Mouse (Mus musculus) left cerebral cortex, postnatal 36 days (tissue): ENCODE results near the gene 1700022I11Rik. TPM values are rescaled to one million over a fixed set of nuclear protein-coding genes. Genes with fewer than 3 reads are reported as not detected.

Experiments used
- DNase-seq, 2 experiments: peaks; one replicate each; pipeline ENCODE4 v3.0.0; 2021 to 2022; ENCODE audit warnings: low spot score in 2 of 2, mixed read lengths in 1 of 2
- intact Hi-C: fragments of 180-260 bp; cut with DNase I; formaldehyde crosslinking; loops from one replicate; pipeline ENCODE4 v1.15.1; 2025
- total RNA-seq, 2 experiments: library from RNA; stranded (reverse); gene quantifications; 2 replicates each; pipeline ENCODE4 v1.2.3; 2021

1700022I11Rik gene
- total RNA-seq, 2 experiments from 2014 or later, result not detected

DNA sequence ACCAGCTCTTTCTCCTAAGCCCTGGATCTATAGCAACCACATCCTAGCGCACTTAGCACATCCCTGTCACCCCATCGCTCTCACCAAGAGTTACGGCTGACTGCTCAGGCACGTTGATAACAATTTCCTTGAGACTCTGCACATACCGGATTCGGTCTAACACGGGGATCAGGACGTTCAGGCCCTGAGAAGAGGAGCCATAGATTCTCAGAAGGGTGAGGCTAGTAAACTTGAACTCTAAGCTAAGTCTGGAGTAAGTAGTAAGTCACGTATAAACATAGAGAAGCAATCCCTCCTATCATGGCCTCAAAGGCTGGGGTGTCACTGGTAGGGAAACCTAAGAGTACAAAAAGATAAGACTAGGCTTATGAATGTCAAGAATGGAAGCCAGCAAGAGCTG is 60.9 kb downstream of the 1700022I11Rik start:
- DNase-seq, result no peak
- intact Hi-C loops, result loop anchor here (10.0 kb wide), 1 partner anchor 534 kb away; the partner anchor contains the start of genes Creb3 and Tln1

DNA sequence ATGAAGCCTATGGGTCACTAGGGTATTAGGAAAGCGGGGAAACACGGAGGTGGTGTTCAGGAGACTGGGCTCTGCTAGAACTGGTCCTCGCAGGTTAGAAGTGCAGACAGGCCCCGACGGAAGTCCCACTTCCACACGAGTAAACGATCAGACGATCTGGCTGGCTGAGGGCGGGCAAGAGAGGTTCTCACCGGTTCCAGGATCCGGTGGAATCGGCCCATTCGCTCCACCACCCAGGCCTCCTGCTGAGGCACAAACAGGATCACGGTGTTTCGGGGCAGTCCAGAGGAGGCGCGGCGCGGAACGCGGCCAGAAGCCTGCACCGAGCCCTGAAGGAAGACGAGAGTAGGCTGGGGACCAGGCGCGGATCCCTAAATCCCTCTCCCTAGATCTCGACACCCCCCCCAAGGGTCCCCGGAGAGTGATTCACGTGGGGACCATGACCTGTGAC is 61.4 kb downstream of the 1700022I11Rik start:
- no peak for DNase-seq
- intact Hi-C loops, result loop anchor here (10.0 kb wide), 1 partner anchor 534 kb away; the partner anchor contains the start of genes Creb3 and Tln1

- peak; percentile 91 to 92 for DNase-seq
- intact Hi-C loops, result loop anchor here (10.0 kb wide), 1 partner anchor 533 kb away; the partner anchor contains the start of genes Creb3 and Tln1
Measured at GRCm38 (mm10) chr4:43031237-43031995, 62.0 kb downstream of the 1700022I11Rik start, which contains the start of gene Stoml2. TSS of gene Stoml2 (minus strand) at chr4:43031710.

DNA sequence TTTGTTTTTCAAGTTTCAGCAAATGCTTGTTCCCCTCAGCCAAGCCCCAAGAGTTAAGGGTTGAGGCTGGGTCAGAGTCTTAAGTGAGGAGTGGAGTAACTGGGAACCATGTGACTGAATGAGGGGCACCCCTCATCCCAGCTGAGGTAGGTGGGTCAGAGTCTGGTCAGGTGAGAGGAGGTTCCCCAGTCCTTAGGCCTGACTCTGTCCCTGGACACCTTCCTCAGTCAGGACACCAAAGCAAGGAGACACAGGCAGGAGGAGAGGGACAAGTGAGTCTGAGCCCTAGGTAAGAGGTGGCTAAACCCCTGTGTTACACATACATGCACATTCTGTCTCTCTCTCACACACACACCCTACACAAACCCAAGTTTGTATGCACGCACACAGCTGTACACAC is 63.1 kb downstream of the 1700022I11Rik start:
- DNase-seq, result no peak
- intact Hi-C loops, result loop anchor here (10.0 kb wide), 1 partner anchor 532 kb away; the partner anchor contains the start of genes Creb3 and Tln1

Other genes with a start within 250 kb of the 1700022I11Rik start
- gene 4930578G10Rik, start 234.1 kb upstream of the 1700022I11Rik start, total RNA-seq, result 1 to 10 TPM; 3.1 to 4.0 TPM
- gene Ccl19, start 213.0 kb upstream of the 1700022I11Rik start, total RNA-seq, result 1 to 10 TPM in 1 of 2 experiments, under 1 TPM in 1; 0.82 to 1.0 TPM
- under 1 TPM in 1 of 2 experiments, not detected in 1; 0.52 TPM for gene Ccl21a, start 195.6 kb upstream of the 1700022I11Rik start, total RNA-seq
- under 1 TPM; 0.20 to 0.22 TPM for gene Fam205a1, start 115.7 kb upstream of the 1700022I11Rik start, total RNA-seq
- 1 to 10 TPM; 2.6 TPM for gene Gm12394, start 112.8 kb upstream of the 1700022I11Rik start, total RNA-seq
- gene Fam205c, start 95.4 kb upstream of the 1700022I11Rik start, total RNA-seq, result 1 to 10 TPM; 1.2 to 2.0 TPM
- 100 to 1,000 TPM; 333 to 352 TPM for gene Phf24, start 52.9 kb upstream of the 1700022I11Rik start, total RNA-seq
- gene Dnajb5, start 19.8 kb upstream of the 1700022I11Rik start, total RNA-seq, result 100 to 1,000 TPM; 197 to 202 TPM
- gene Vcp, start 30.9 kb downstream of the 1700022I11Rik start, total RNA-seq, result 100 to 1,000 TPM; 181 to 194 TPM
- gene Fancg, start 40.9 kb downstream of the 1700022I11Rik start, total RNA-seq, result 10 to 100 TPM in 1 of 2 experiments, 1 to 10 TPM in 1; 8.5 to 12.5 TPM
- 10 to 100 TPM; 30.4 to 37.5 TPM for gene Pigo, start 56.2 kb downstream of the 1700022I11Rik start, total RNA-seq
- 100 to 1,000 TPM; 107 to 121 TPM for gene Stoml2, start 62.1 kb downstream of the 1700022I11Rik start, total RNA-seq
- gene Fam214b, start 76.6 kb downstream of the 1700022I11Rik start, total RNA-seq, result 10 to 100 TPM; 34.8 to 43.0 TPM
- gene Unc13b, start 89.3 kb downstream of the 1700022I11Rik start, total RNA-seq, result 10 to 100 TPM; 50.5 to 71.9 TPM